Comparison of ENCODE assay signal across 16 mouse cellular contexts in genomic region chr4:123478655-123479433, GRCm38 (mm10).
DNase-seq lines count a peak whose midpoint lies in the region; ATAC-seq and TF ChIP-seq lines count a peak whose summit lies in the region.
"Had no signal": no experiment of that assay in that cellular context is flagged by ENCODE, and none has a peak within 500 bp of the region (broad histone marks: within the 10 kb centered on the region; RNA-seq: fewer than 3 reads in every experiment).

No protein-coding gene starts in this region.

- no peaks in the 10 kb centered on the region for H3K9me3 ChIP-seq in intestine, embryonic 14.5 days (ENCODE audit: control insufficient read depth, low read length)
- H3K9me3 ChIP-seq in intestine, postnatal 0 days (ENCODE audit: control insufficient read depth), result no peaks in the 10 kb centered on the region
- H3K9me3 ChIP-seq in lung, embryonic 14.5 days (ENCODE audit: low read depth, low read length), result no peaks in the 10 kb centered on the region
- H3K9me3 ChIP-seq: hindbrain, embryonic 10.5 days; limb, embryonic 13.5 days had no signal

- peaks cover 58% of the 10 kb centered on the region for H3K36me3 ChIP-seq in intestine, embryonic 14.5 days (ENCODE audit: control insufficient read depth, insufficient read depth, low read length)
- peaks cover 43% of the 10 kb centered on the region for H3K36me3 ChIP-seq in intestine, postnatal 0 days (ENCODE audit: control insufficient read depth, insufficient read depth)
- peaks cover 74% of the 10 kb centered on the region for H3K36me3 ChIP-seq in lung, embryonic 14.5 days (ENCODE audit: insufficient read depth)

- ATAC-seq in intestine, embryonic 14.5 days (replicated peaks; ENCODE audit: low FRiP score, low TSS enrichment, low read depth), result peak; percentile 47; the same call in 1 of the 2 replicates
- ATAC-seq in intestine, postnatal 0 days, result no peak
- peak; percentile 66; the same call in 1 of the 2 replicates for ATAC-seq in lung, embryonic 14.5 days (ENCODE audit: insufficient read depth)
- ATAC-seq: liver, postnatal 0 days had no signal

- WGBS in intestine, embryonic 14.5 days, result 65% methylated on average over 8 of the region's 8 CpGs
- 73% methylated on average over 8 of the region's 8 CpGs for WGBS in intestine, postnatal 0 days
- 61% methylated on average over 8 of the region's 8 CpGs for WGBS in lung, embryonic 14.5 days

- no peaks in the 10 kb centered on the region for H3K4me1 ChIP-seq in intestine, embryonic 14.5 days (replicated peaks; ENCODE audit: control insufficient read depth, insufficient read depth, low read length)
- H3K4me1 ChIP-seq in intestine, postnatal 0 days (replicated peaks; ENCODE audit: control insufficient read depth, insufficient read depth, low read length), result no peaks in the 10 kb centered on the region
- no peaks in the 10 kb centered on the region for H3K4me1 ChIP-seq in lung, embryonic 14.5 days (ENCODE audit: insufficient read depth)
- H3K4me1 ChIP-seq in embryonic fibroblast, embryonic 13.5 days (ENCODE audit: control insufficient read depth, insufficient read depth, low read length), result 0 out of 2 replicates have a peak, but pooled peaks cover 3% of the 10 kb centered on the region
- H3K4me1 ChIP-seq: hindbrain, embryonic 10.5 days; limb, embryonic 13.5 days had no signal

- peak; percentile 17 for DNase-seq in cerebellum, adult 9-10 months
- DNase-seq in cerebellum, postnatal 10 days, result no peak
- peak; percentile 53 for DNase-seq in intestine, embryonic 14.5 days (ENCODE audit: low spot score)
- peak; percentile 58 for DNase-seq in lung, embryonic 14.5 days
- DNase-seq in lung, postnatal 25 days (ENCODE audit: low spot score), result no peak
- no peak for DNase-seq in thymus, postnatal 25 days
- DNase-seq: cerebellum, adult 11-12 months; liver, postnatal 0 days; right cerebral cortex, postnatal 4 days had no signal

- no peaks in the 10 kb centered on the region for H3K27me3 ChIP-seq in intestine, embryonic 14.5 days (replicated peaks; ENCODE audit: control insufficient read depth, insufficient read depth, low read length)
- no peaks in the 10 kb centered on the region for H3K27me3 ChIP-seq in intestine, postnatal 0 days (replicated peaks; ENCODE audit: control insufficient read depth, insufficient read depth, low read length)
- H3K27me3 ChIP-seq in lung, embryonic 14.5 days (ENCODE audit: insufficient read depth, low read length), result no peaks in the 10 kb centered on the region
- H3K27me3 ChIP-seq: CH12.LX; limb, embryonic 13.5 days had no signal

- no peak for TF ChIP-seq CTCF in intestine, postnatal 0 days (IDR thresholded peaks at IDR 0.05; ENCODE audit: low read depth)
- TF ChIP-seq CTCF in lung, embryonic 14.5 days (IDR thresholded peaks at IDR 0.05; ENCODE audit: low read depth), result no peak
- no peak for TF ChIP-seq CTCF in embryonic fibroblast, embryonic 13.5 days (IDR thresholded peaks at IDR 0.05; ENCODE audit: borderline replicate concordance, insufficient read depth, low read length)

- TF ChIP-seq POLR2A in embryonic fibroblast, embryonic 13.5 days (IDR thresholded peaks at IDR 0.05; ENCODE audit: low read depth, low read length), result no peak

- H3K4me3 ChIP-seq in intestine, embryonic 14.5 days (ENCODE audit: low read depth, low read length), result no peak overlapping the region
- H3K4me3 ChIP-seq in intestine, postnatal 0 days (ENCODE audit: low read depth, low read length), result no peak overlapping the region
- no peak overlapping the region for H3K4me3 ChIP-seq in lung, embryonic 14.5 days (ENCODE audit: low read depth, low read length)
- no peak overlapping the region for H3K4me3 ChIP-seq in embryonic fibroblast, embryonic 13.5 days (ENCODE audit: insufficient read depth, low read length)
- H3K4me3 ChIP-seq: erythroblast, embryonic 14.5 days; hindbrain, embryonic 10.5 days; limb, embryonic 13.5 days had no signal

- H3K27ac ChIP-seq in intestine, embryonic 14.5 days (ENCODE audit: low read depth), result peak overlapping the region; percentile 90
- H3K27ac ChIP-seq in intestine, postnatal 0 days (ENCODE audit: low read depth, low read length), result no peak overlapping the region
- H3K27ac ChIP-seq in lung, embryonic 14.5 days (ENCODE audit: low read depth), result peak overlapping the region; percentile 58
- H3K27ac ChIP-seq in embryonic fibroblast, embryonic 13.5 days (ENCODE audit: insufficient read depth, low read length), result peak overlapping the region; percentile 40
- H3K27ac ChIP-seq: hindbrain, embryonic 10.5 days; limb, embryonic 13.5 days had no signal

- H3K4me2 ChIP-seq in intestine, embryonic 14.5 days (ENCODE audit: low read length), result peak overlapping the region; percentile 26; the same call in 1 of the 2 replicates
- no peak overlapping the region for H3K4me2 ChIP-seq in intestine, postnatal 0 days (replicated peaks; ENCODE audit: low read depth)
- no peak overlapping the region for H3K4me2 ChIP-seq in lung, embryonic 14.5 days
- H3K4me2 ChIP-seq: limb, embryonic 13.5 days; midbrain, embryonic 11.5 days had no signal

- no peak overlapping the region for H3K9ac ChIP-seq in intestine, embryonic 14.5 days (ENCODE audit: low read length)
- no peak overlapping the region for H3K9ac ChIP-seq in intestine, postnatal 0 days (ENCODE audit: low read depth, low read length)
- no peak overlapping the region for H3K9ac ChIP-seq in lung, embryonic 14.5 days
- H3K9ac ChIP-seq: limb, embryonic 13.5 days; liver, postnatal 0 days had no signal

Comparison
In these comparisons a context has a peak if more than half of its experiments do, and no peak if none do; other contexts are left out.
1. DNase-seq: peak in cerebellum, adult 9-10 months (single experiment), intestine, embryonic 14.5 days (single experiment) and lung, embryonic 14.5 days (single experiment); none in cerebellum, postnatal 10 days (0 of 2), lung, postnatal 25 days (single experiment) and thymus, postnatal 25 days (single experiment).